Mouse (Mus musculus) liver, embryonic 15.5 days (tissue): ENCODE measurements around the gene Rpl18a. TPM values are rescaled to one million over a fixed set of nuclear protein-coding genes. Genes with fewer than 3 reads are reported as not detected.

Experiments used
- ATAC-seq: fragments of 200-750 bp; cut with Nextera tagmentation; 2 replicates; pipeline ENCODE4 v1.8.0; 2017; ENCODE audit warnings: moderate number of reproducible peaks, mild to moderate bottlenecking, moderate library complexity; ENCODE audit not compliant: insufficient read depth
- H3K27ac ChIP-seq: fragments of 300-500 bp; sonication (generic); replicated peaks from 2 replicates; pipeline ENCODE4 v1.5.1; 2015; ENCODE audit warnings: mild to moderate bottlenecking, inconsistent platforms
- H3K27me3 ChIP-seq: fragments of 300-500 bp; sonication (generic); 2 replicates; pipeline ENCODE4 v1.6.1; 2015; ENCODE audit warnings: mild to moderate bottlenecking, inconsistent platforms
- H3K36me3 ChIP-seq: fragments of 300-500 bp; sonication (generic); replicated peaks from 2 replicates; pipeline ENCODE4 v1.6.1; 2015; ENCODE audit warnings: moderate library complexity, mild to moderate bottlenecking, inconsistent platforms
- H3K4me1 ChIP-seq: fragments of 300-500 bp; sonication (generic); replicated peaks from 2 replicates; pipeline ENCODE4 v1.6.1; 2015; ENCODE audit warnings: inconsistent platforms
- H3K4me2 ChIP-seq: fragments of 300-500 bp; sonication (generic); 2 replicates; pipeline ENCODE4 v1.6.1; 2015; ENCODE audit warnings: moderate library complexity, mild to moderate bottlenecking, inconsistent platforms
- H3K4me3 ChIP-seq: fragments of 300-500 bp; sonication (generic); replicated peaks from 2 replicates; pipeline ENCODE4 v1.5.1; 2015; ENCODE audit warnings: mild to moderate bottlenecking, inconsistent platforms
- H3K9ac ChIP-seq: fragments of 300-500 bp; sonication (generic); 2 replicates; pipeline ENCODE4 v1.6.1; 2015; ENCODE audit warnings: moderate library complexity, mild to moderate bottlenecking, inconsistent platforms
- H3K9me3 ChIP-seq: fragments of 300-500 bp; sonication (generic); replicated peaks from 2 replicates; pipeline ENCODE4 v1.6.1; 2016; ENCODE audit warnings: inconsistent platforms
- WGBS: fragments of 180-500 bp; shearing (Covaris S2); methylation state at CpG from one replicate; pipeline ENCODE4 v1.1.7; 2015; ENCODE audit warnings: mixed read lengths; ENCODE audit not compliant: insufficient replicate concordance; 5-methylcytosine and 5-hydroxymethylcytosine counted together
- polyA plus RNA-seq: library from polyadenylated mRNA; unstranded; fragments of >200 nt; fragmentation: Nextera tagmentation; extraction: Ambion mirVana; gene quantifications from 2 replicates; pipeline ENCODE4 v1.2.1, GENCODE M21; 2015

Gene Rpl18a
- polyA plus RNA-seq, 1 experiment from 2014 or later: 2,126 TPM

DNA sequence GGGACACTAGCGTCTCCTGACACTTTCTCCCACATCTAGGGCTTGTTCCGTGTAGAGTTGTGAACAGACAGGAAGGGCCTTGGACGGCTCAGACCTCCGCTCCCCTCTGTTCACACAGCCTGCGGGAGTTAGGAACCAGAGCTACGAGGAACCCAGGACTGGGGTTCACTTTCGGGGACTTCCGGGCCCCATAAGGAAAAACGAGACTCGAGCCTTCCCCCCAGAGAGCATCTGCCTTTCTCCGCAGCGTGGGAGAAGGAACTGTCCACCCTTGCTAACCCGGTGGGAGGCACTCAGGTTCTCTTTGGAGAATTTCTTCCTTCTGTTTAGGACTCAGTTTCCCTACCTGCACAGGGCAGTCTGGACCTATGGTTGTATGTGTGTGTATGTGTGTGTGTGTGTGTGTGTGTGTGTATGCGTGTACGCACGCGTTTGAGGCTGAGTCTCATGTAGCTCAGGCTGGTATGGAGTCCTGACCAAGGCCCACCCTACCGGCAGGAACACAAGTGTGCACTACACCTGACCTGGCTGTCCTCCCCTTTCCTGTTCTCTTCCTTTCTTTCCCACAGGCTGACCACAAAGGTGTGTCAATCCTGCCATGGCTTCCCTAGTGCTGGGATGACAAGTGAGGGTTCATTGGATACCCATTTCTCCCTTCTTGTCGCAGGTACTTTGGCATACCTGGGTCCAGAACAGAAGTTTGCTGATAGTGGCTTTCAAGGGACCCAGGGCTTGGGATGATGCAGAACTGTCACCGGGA is 4.1 kb downstream of the Rpl18a start:
- peaks cover 60% of the 10 kb centered on the region for H3K27me3 ChIP-seq
- peak overlapping the region; percentile 26 for H3K4me3 ChIP-seq
- WGBS: 25% methylated on average over 20 of the region's 20 CpGs
- no peaks in the 10 kb centered on the region for H3K9me3 ChIP-seq
- no peak for ATAC-seq
- H3K9ac ChIP-seq: no peak overlapping the region
- H3K4me2 ChIP-seq: peak overlapping the region; percentile 38
- peaks cover 58% of the 10 kb centered on the region for H3K4me1 ChIP-seq
- H3K27ac ChIP-seq: no peak overlapping the region
- peaks cover 28% of the 10 kb centered on the region for H3K36me3 ChIP-seq

DNA sequence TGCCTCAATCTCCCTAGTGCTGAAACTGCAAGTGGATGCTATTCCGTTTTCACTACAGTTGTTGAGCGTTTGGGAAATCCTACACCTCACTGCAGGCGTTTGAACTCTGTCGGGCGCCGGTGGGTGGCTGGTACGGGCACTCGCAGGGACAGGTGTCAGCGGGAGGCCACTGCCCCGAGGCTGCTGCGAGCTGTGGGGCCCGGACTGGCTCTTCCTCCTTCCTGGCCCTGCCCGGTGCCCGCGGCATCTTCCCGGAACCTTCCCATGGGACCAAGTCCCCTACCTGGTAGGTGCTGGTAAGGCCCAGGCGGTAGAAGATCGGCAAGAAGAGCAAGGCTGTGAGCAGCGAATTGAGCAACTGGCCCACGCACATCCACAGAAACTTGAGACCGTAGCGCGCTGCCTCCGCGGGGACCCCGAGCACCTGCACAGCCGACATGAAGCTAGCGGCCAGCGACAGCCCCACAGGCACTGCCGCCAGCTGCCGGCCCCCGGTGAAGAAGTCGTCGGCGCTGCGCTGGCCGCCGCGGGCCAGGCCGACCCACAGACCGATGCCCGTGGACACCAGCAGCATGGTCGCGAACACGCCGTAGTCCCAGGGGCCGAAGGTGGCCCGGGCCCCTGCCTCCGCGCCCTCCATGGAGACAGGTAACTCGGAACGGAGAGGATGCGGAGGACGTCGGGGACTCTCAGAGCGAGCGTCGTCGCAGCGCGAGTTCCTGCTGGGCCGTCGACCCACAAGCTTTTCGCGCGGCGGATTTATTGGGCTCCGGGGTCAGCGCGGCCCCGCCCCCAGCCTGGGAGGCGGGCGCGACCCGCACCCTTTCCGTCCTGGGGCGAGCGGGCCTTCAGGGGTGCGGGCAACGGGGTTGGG is 5.0 kb downstream of the Rpl18a start, which contains the start of gene Slc5a5:
TSS of gene Slc5a5 (minus strand) at position 736 of the 874 bp plus-strand sequence.
- Histone ChIP-seq H3K4me1 (peaks cover 61% of the 10 kb centered on the region), H3K27me3 (peaks cover 68% of the 10 kb centered on the region), H3K4me2 (peak within 1 kb of the TSS; percentile 38), H3K36me3 (peaks cover 28% of the 10 kb centered on the region), H3K4me3 (peak within 1 kb of the TSS; percentile 26), H3K9me3 (no peaks in the 10 kb centered on the region), H3K27ac (no peak within 1 kb of the TSS), H3K9ac (no peak within 1 kb of the TSS)
- 5% methylated on average over 80 of the region's 80 CpGs for WGBS
- ATAC-seq: no peak

- H3K9me3 ChIP-seq: no peaks in the 10 kb centered on the region
- H3K4me1 ChIP-seq: peaks cover 56% of the 10 kb centered on the region
- no peak overlapping the region for H3K9ac ChIP-seq
- peaks cover 28% of the 10 kb centered on the region for H3K36me3 ChIP-seq
- no peak overlapping the region for H3K27ac ChIP-seq
- peaks cover 76% of the 10 kb centered on the region for H3K27me3 ChIP-seq
- ATAC-seq: peak; percentile 6; the same call in 1 of the 2 replicates
- H3K4me2 ChIP-seq: peak overlapping the region; percentile 38
- 8% methylated on average over 21 of the region's 21 CpGs for WGBS
- H3K4me3 ChIP-seq: 0 out of 2 replicates have a peak overlapping the region, but pooled peaks have one; percentile 5
Observed at GRCm38 (mm10) chr8:70891356-70891755, 5.9 kb downstream of the Rpl18a start.

- no peaks in the 10 kb centered on the region for H3K9me3 ChIP-seq
- H3K4me2 ChIP-seq: no peak overlapping the region
- peaks cover 49% of the 10 kb centered on the region for H3K4me1 ChIP-seq
- no peak overlapping the region for H3K9ac ChIP-seq
- ATAC-seq: no peak
- H3K36me3 ChIP-seq: peaks cover 21% of the 10 kb centered on the region
- 84% methylated on average over 5 of the region's 5 CpGs for WGBS
- no peak overlapping the region for H3K27ac ChIP-seq
- H3K27me3 ChIP-seq: peaks cover 83% of the 10 kb centered on the region
- no peak overlapping the region for H3K4me3 ChIP-seq
Observed at GRCm38 (mm10) chr8:70890656-70891055, 6.6 kb downstream of the Rpl18a start.

DNA sequence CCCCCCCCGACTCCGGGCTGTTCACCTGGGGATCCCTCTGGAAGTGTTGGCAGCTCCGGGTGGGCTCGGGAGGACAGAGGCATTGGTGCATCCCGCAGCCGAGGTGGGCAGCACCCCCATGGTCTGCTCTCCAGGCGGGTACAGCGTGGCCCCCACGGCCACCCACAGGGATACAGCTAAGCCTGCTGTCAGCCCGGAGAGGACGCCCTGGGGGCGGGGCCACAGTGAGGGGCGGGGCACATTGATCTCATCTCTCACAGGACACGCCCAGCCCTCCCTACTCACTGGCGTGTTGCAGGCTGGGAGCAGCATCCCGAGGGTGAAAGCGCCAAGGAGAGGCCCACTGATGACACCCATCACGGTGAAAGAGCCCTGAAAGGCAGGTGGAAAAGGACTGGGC is 9.5 kb downstream of the Rpl18a start:
- H3K27ac ChIP-seq: no peak overlapping the region
- no peak overlapping the region for H3K4me3 ChIP-seq
- peak overlapping the region; percentile 20; the same call in 1 of the 2 replicates for H3K4me2 ChIP-seq
- H3K36me3 ChIP-seq: no peaks in the 10 kb centered on the region
- WGBS: 5% methylated on average over 18 of the region's 18 CpGs
- peak; percentile 42; the same call in 1 of the 2 replicates for ATAC-seq
- H3K27me3 ChIP-seq: peaks cover 87% of the 10 kb centered on the region
- H3K4me1 ChIP-seq: peaks cover 23% of the 10 kb centered on the region
- no peak overlapping the region for H3K9ac ChIP-seq
- no peaks in the 10 kb centered on the region for H3K9me3 ChIP-seq

DNA sequence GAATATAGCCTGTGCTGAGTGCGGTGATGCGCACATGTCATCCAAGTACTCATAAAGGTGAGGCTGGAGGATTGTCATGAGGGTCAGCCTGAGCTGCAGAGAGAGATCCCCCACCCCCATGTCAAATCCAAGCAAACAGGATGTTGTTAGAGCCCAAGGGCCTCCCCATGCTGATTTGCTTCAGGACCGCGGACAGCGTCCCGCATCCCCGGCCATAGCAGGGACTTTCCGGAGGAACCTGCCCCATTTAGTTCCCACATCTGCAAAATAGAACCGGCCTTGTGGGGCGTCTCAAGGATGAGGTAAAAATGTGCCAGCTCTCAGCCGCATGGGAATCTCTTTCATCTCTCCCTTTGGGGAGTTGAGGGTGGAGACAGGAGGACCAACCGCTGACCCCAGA is 11.6 kb downstream of the Rpl18a start:
- 14% methylated on average over 12 of the region's 12 CpGs for WGBS
- Histone ChIP-seq H3K36me3 (no peaks in the 10 kb centered on the region), H3K9me3 (no peaks in the 10 kb centered on the region), H3K9ac (no peak overlapping the region), H3K4me3 (no peak overlapping the region), H3K27me3 (peaks cover 72% of the 10 kb centered on the region), H3K4me2 (no peak overlapping the region), H3K4me1 (peaks cover 6% of the 10 kb centered on the region), H3K27ac (no peak overlapping the region)
- ATAC-seq: no peak

- no peak overlapping the region for H3K4me2 ChIP-seq
- H3K27ac ChIP-seq: no peak overlapping the region
- H3K9ac ChIP-seq: no peak overlapping the region
- no peaks in the 10 kb centered on the region for H3K9me3 ChIP-seq
- H3K27me3 ChIP-seq: peaks cover 72% of the 10 kb centered on the region
- H3K4me3 ChIP-seq: no peak overlapping the region
- H3K4me1 ChIP-seq: peaks cover 6% of the 10 kb centered on the region
- no peaks in the 10 kb centered on the region for H3K36me3 ChIP-seq
- ATAC-seq: no peak
- 51% methylated on average over 10 of the region's 10 CpGs for WGBS
Observed at GRCm38 (mm10) chr8:70884683-70885082, 12.5 kb downstream of the Rpl18a start.

DNA sequence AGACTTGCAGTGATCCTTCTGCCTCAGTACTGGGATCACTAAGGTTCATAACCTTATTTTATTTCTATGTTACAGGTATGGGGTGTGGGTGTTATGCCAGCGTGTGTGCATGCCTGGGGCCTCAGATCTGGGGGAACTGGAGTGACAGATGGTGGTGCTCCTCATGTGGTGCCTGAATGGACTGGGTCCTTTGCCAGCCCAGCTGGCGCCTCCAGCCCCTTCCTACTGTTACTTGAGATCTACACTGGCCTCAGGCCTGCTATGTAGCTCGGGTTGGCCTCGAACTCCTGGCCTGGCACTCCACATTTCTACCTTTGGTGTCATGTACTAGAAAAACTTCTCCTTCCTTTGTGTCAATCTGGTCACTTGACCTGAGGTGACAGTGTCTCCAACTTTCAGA is 13.0 kb downstream of the Rpl18a start:
- no peak overlapping the region for H3K4me2 ChIP-seq
- no peak for ATAC-seq
- peaks cover 72% of the 10 kb centered on the region for H3K27me3 ChIP-seq
- 65% methylated on average over 4 of the region's 4 CpGs for WGBS
- peaks cover 6% of the 10 kb centered on the region for H3K4me1 ChIP-seq
- H3K9ac ChIP-seq: no peak overlapping the region
- no peak overlapping the region for H3K4me3 ChIP-seq
- H3K27ac ChIP-seq: no peak overlapping the region
- H3K36me3 ChIP-seq: no peaks in the 10 kb centered on the region
- H3K9me3 ChIP-seq: no peaks in the 10 kb centered on the region

DNA sequence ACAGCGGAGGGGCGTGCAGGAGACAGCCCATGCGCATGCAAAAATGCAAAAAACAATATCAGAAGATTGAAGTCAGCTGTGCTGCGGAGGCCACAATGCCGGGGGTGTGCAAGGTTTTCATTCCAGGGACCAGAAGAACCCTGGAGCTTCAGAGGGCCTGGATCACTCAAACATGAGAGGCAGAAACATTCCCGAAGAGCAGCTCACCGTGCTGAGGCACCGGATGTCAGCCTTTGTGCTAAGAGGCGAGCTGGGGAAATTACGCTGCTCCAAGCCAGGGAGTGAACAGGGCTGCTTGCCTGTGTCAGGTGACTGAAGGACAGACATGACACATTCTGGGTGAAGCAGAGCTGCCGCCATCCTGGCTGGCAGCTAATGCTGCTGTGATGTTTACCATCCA is 16.7 kb downstream of the Rpl18a start:
- ATAC-seq: no peak
- Histone ChIP-seq H3K4me1 (peaks cover 9% of the 10 kb centered on the region), H3K9me3 (no peaks in the 10 kb centered on the region), H3K4me3 (no peak overlapping the region), H3K9ac (no peak overlapping the region), H3K27ac (no peak overlapping the region), H3K27me3 (peaks cover 39% of the 10 kb centered on the region), H3K4me2 (no peak overlapping the region), H3K36me3 (no peaks in the 10 kb centered on the region)
- 33% methylated on average over 11 of the region's 11 CpGs for WGBS

GRCm38 (mm10) chr8:70880126-70880525 is 17.1 kb downstream of the Rpl18a start:
- WGBS: 13% methylated on average over 4 of the region's 4 CpGs

GRCm38 (mm10) chr8:70879500-70879899 is 17.7 kb downstream of the Rpl18a start:
- H3K4me2 ChIP-seq: no peak overlapping the region
- H3K27me3 ChIP-seq: peaks cover 28% of the 10 kb centered on the region
- WGBS: 57% methylated on average over 4 of the region's 4 CpGs
- H3K9me3 ChIP-seq: no peaks in the 10 kb centered on the region
- no peaks in the 10 kb centered on the region for H3K36me3 ChIP-seq
- H3K9ac ChIP-seq: no peak overlapping the region
- no peak for ATAC-seq
- no peak overlapping the region for H3K27ac ChIP-seq
- no peak overlapping the region for H3K4me3 ChIP-seq
- H3K4me1 ChIP-seq: peaks cover 9% of the 10 kb centered on the region

More at GRCm38 (mm10) chr8:70880126-70880525, 17.1 kb downstream of the Rpl18a start:
- no peaks in the 10 kb centered on the region for H3K36me3 ChIP-seq
- peaks cover 34% of the 10 kb centered on the region for H3K27me3 ChIP-seq
- H3K4me1 ChIP-seq: peaks cover 9% of the 10 kb centered on the region
- ATAC-seq: no peak
- no peaks in the 10 kb centered on the region for H3K9me3 ChIP-seq
- H3K4me2 ChIP-seq: no peak overlapping the region
- no peak overlapping the region for H3K9ac ChIP-seq
- no peak overlapping the region for H3K4me3 ChIP-seq
- H3K27ac ChIP-seq: no peak overlapping the region
